Mouse (Mus musculus) skeletal muscle tissue, adult 2 months (tissue): ENCODE results near the gene Mllt1.

Experiments used
- DNase-seq: peaks from one replicate; pipeline ENCODE4 v3.0.0-alpha.2; 2012; ENCODE audit warnings: low read depth, low spot score

Gene Mllt1

GRCm38 (mm10) chr17:56883612-56884011, 51.6 kb downstream of the Mllt1 start:
- no peak for DNase-seq

GRCm38 (mm10) chr17:56877426-56877825, 57.8 kb downstream of the Mllt1 start:
- no peak for DNase-seq

DNA sequence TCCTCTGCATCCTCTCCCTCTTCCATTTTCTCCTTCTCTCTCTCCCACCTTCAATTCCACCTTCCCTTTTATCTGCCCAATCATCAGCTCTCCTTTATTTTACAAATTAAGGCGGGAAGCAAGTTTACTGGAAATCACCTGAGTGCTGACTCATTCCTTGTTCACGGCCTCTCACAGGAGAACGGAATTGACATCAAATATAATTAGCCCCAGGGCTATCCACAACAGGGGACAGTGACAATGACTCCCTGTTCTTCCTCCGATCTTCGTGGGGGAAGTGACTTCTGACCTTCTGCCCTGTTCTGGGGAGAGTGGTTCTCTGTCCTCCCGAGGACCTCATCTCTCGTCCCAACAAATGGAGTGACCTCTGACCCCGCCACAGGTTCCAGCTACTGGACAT, 58.2 kb downstream of the Mllt1 start:
- no peak for DNase-seq

DNA sequence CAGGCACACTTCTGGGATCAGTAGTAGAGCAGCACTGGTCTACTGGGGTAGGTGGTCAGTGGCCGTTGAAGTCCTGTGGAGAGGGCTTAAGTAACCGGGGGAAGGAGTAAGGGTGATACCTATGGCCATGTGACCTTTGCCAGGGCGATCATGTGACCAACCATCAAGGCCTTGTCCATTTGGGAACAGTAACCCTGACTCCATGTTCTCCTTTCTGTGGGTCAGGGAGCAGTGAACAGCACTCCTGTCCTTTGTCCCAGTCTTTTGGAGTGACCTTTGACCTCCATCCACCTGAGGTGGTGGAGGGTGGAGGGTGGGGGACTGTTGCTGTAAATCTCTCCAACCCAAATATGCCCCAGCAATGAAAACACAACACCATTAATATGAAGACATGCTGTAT, 58.8 kb downstream of the Mllt1 start:
- no peak for DNase-seq

- no peak for DNase-seq
Measured at GRCm38 (mm10) chr17:56874936-56875651, 60.1 kb downstream of the Mllt1 start, which contains the start of gene 1700061G19Rik. Gene 1700061G19Rik (plus strand): TSS chr17:56875477.

- no peak for DNase-seq
Measured at GRCm38 (mm10) chr17:56874237-56874636, 61.0 kb downstream of the Mllt1 start, which contains the start of gene Acsbg2. Gene Acsbg2 (minus strand): TSS chr17:56874447.

DNA sequence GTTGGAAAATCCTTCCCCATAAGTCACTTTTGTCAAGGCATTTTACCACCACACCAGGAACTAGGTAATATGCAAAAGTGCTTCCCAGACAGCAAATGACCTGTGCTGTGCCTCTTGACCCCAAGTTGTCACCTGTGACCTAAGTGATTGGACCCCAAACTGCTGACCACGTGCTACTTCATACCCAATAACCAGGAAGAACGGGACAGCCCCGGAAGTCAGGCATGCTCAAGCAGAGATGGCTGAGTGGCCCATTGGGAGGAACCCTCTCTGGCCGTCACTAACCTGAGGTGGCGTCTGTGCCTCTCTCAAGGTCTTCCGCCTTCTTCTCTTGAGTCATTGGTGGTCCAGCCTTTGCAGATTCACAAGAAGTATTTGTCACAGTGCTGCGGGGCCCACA, 62.7 kb downstream of the Mllt1 start:
- DNase-seq: no peak

GRCm38 (mm10) chr17:56871767-56872166, 63.4 kb downstream of the Mllt1 start:
- no peak for DNase-seq

DNA sequence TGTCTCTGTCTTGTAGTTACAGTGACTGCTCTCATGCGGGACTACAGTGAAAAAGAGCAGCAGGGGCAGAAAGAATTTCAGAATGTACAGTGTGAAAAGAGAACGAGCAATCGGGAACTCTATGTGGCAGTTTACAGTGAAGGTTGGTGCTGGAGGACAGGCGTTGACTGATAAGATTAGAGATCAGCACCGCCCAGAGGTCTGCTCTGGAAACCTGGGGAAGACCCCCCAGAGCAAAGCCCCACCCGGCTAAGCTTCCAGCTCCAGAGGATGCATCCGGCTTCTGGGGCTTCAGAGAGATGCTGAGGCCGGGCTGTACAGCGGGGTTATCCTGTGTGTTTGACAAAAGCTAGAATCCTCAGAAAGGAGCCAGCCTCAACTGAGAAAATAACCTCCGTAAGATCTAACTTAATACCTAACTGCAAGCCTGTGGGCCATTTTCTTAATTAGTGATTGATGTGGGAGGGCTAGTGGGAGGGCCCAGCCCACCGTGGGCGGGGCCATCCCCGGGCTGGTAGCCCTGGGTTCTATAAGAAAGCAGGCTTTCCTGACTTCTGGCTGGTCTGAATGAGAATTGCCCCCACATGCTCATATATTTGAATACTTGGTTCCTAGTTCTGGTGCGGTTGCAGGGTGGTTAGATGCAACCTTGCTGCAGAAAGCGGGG, 64.8 kb downstream of the Mllt1 start:
- no peak for DNase-seq

DNA sequence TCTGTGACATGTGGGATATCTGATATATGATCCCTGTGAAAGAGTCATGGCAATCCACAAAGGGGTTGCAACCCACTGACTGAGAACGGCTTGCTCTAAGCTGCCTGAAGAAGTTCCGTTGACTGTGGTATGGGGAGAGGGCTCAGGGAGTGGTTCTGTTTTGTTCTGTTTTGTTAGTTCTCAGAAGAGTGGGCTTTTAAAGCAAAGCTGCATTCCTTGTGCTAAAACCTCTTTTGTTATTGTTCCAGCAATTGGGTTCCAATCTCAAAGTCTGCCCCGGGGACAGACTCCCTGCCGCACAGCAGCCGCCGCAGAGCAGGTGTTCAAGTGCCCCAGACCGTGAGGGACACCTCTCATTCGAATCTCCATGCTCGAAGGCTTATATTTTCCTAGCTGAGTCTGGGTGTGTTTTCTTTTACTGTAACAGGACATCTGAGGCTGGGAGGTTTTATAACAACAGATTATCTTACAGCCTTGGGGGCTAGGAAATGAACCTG, 65.7 kb downstream of the Mllt1 start:
- no peak for DNase-seq

GRCm38 (mm10) chr17:56866071-56866470, 69.1 kb downstream of the Mllt1 start:
- no peak for DNase-seq

DNA sequence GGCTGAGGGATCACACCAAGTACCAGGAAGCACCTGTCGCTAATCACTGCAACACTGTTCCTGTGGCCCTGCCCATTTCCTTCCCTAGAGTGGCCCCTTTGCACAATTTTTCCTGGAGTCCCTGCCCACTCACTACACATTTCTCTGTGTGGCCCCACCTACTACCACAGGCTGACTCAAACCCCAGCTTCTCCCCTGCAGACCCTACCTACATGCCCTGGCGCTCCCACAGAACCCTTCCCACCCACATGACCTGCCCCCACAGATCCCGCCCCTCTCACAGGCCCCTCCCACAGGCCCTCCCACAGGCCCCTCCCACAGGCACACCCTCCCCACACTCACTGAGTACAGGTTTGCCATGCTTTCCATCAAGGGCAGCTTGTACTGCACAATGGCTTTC, 74.0 kb downstream of the Mllt1 start:
- no peak for DNase-seq

DNA sequence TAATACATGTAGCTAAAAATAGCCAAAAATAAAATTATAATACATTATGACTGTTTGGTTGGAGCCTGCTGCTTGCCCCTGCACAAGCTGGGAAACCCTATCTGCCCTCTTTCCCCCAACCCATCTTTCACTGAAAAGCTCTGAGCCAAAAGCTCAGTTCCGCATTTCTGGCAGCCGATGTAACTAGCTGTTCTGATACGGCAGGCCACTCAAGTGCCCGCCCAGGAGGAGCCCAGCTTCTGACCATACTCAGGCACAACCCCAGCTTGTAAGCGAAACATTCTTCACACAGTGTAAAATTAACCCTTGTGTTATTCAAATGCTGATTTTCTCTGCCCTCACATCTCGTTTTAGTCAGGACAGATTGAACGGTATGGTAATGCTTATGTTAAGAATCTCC, 76.3 kb downstream of the Mllt1 start:
- no peak for DNase-seq

DNA sequence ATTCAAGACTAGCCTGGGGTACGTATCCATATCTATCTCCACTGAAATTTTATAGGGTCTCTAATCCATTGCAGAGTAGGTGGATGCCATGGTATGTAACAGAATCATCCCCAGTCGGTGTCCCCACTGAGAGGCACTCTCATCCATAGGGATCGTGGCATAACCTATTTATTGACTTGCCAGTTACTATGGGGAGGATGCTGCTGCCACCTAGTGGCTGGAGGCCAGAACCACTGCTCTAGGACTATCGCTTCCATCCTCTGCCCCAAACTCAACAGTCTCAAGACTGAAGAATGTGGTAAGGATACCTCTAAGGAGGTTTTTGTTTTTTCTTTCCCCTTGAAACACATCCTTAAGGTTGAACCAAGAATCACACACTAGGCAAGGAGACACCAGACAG, 77.0 kb downstream of the Mllt1 start:
- peak; percentile 42 for DNase-seq

- DNase-seq: no peak
Measured at GRCm38 (mm10) chr17:56855421-56855820, 79.8 kb downstream of the Mllt1 start.

DNA sequence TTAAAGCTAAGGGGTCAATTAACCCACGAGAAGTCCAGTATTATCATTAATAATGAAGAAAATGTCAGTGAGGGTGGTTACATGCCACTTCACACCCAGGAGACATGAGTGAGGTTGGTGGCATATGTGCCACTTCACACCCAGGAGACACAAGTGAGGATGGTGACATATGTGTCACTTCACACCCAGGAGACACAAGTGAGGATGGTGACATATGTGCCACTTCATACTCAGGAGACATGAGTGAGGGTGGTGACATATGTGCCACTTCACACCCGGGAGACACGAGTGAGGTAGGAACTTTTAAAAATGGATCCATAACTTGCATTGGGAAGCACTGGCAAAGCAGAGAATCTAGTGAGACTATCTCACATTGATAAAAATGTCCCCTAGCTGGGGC, 84.0 kb downstream of the Mllt1 start:
- DNase-seq: no peak

DNA sequence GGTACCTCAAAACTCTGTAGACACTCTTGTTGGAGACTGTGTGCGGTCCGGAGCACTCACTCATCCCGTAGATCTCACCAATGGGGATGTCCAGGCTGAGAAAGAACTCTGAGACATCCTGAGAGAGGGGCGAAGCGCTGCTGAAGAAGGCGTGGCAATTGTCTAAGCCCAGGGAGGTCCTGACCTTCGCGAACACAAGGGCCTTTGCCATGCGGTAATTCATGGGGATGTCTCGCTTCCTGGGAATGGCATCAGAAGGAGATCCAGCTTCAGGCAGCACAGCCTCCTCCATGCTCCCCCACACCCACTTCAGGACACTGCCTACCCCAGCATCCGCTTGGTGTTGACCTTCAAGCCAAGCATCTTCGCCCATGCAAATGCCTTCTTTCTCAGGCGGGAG, 85.5 kb downstream of the Mllt1 start:
- DNase-seq: no peak

- DNase-seq: no peak
Measured at GRCm38 (mm10) chr17:56848785-56849184, 86.4 kb downstream of the Mllt1 start.

DNA sequence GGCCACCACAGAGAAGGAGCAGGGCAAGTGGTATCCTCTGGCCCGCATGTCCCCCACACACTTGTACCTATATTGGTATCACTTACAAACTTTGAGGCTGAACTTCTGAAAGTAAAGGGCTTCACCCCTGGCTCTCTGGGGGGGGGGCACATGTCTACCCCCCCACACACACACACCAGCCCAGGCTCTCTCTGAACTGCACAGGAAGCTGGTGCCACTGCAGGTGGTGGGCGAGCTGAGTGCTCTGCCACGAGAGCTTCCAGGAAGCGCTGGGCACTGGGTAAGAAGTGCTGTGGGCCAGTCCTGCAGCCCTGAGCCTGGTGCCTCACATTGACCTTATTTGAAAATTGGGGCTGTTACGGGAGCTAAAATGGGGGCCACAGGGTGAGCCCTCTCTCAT, 91.5 kb downstream of the Mllt1 start:
- no peak for DNase-seq
